Mouse (Mus musculus) kidney, embryonic 14.5 days (tissue): ENCODE measurements at regions not wholly inside any gene's neighbourhood (a gene's known extent, or its start where the extent isn't known, plus 50 kb on each side); places are given as distances from the start of the nearest gene placed in this dataset.
A peak's percentile ranks its signal among the peaks of the same experiment; 100 is the strongest.

ENCODE experiments used
- ATAC-seq: fragments of 200-750 bp; cut with Nextera tagmentation; 2 replicates; pipeline ENCODE4 v1.8.0; 2017; ENCODE audit warnings: moderate number of reproducible peaks, mild to moderate bottlenecking, moderate TSS enrichment, moderate library complexity; ENCODE audit not compliant: low FRiP score, low TSS enrichment
- H3K27ac ChIP-seq: fragments of 300-500 bp; sonication (generic); 2 replicates; pipeline ENCODE4 v1.5.1; 2014; ENCODE audit warnings: low read depth, mild to moderate bottlenecking, low read length, moderate library complexity, mixed read lengths
- H3K27me3 ChIP-seq: fragments of 300-500 bp; sonication (generic); 2 replicates; pipeline ENCODE4 v1.6.1; 2014; ENCODE audit warnings: mild to moderate bottlenecking, low read length; ENCODE audit not compliant: control insufficient read depth, insufficient read depth
- H3K36me3 ChIP-seq: fragments of 300-500 bp; sonication (generic); 2 replicates; pipeline ENCODE4 v1.6.1; 2014; ENCODE audit warnings: low read length, mixed read lengths; ENCODE audit not compliant: control insufficient read depth, insufficient read depth
- H3K4me1 ChIP-seq: fragments of 300-500 bp; sonication (generic); 2 replicates; pipeline ENCODE4 v1.6.1; 2014; ENCODE audit warnings: low read length, mixed read lengths; ENCODE audit not compliant: control insufficient read depth, insufficient read depth
- H3K4me2 ChIP-seq: fragments of 300-500 bp; sonication (generic); replicated peaks from 2 replicates; pipeline ENCODE4 v1.6.1; 2014; ENCODE audit warnings: low read depth, mild to moderate bottlenecking, low read length
- H3K4me3 ChIP-seq: fragments of 300-500 bp; sonication (generic); 2 replicates; pipeline ENCODE4 v1.5.1; 2014; ENCODE audit warnings: mild to moderate bottlenecking, low read length
- H3K9ac ChIP-seq: fragments of 300-500 bp; sonication (generic); 2 replicates; pipeline ENCODE4 v1.6.1; 2014; ENCODE audit warnings: low read depth, mild to moderate bottlenecking, low read length, moderate library complexity
- H3K9me3 ChIP-seq: fragments of 300-500 bp; sonication (generic); 2 replicates; pipeline ENCODE4 v1.6.1; 2016; ENCODE audit warnings: low read length; ENCODE audit not compliant: control insufficient read depth
- WGBS: fragments of 180-500 bp; shearing (Covaris S2); extraction: QIAGEN DNeasy Blood & Tissue Kit; methylation state at CpG from one replicate; pipeline ENCODE4 v1.1.7; 2014; 5-methylcytosine and 5-hydroxymethylcytosine counted together

GRCm38 (mm10) chr13:111860931-111861330 lies 52.1 kb upstream of the Map3k1 start:
- H3K36me3 ChIP-seq: no peaks in the 10 kb centered on the region
- 77% methylated on average over 3 of the region's 3 CpGs for WGBS
- H3K27me3 ChIP-seq: no peaks in the 10 kb centered on the region
- no peak overlapping the region for H3K9ac ChIP-seq
- no peak for ATAC-seq
- no peak overlapping the region for H3K4me3 ChIP-seq
- no peaks in the 10 kb centered on the region for H3K9me3 ChIP-seq
- no peak overlapping the region for H3K4me2 ChIP-seq
- H3K27ac ChIP-seq: no peak overlapping the region
- H3K4me1 ChIP-seq: no peaks in the 10 kb centered on the region

- Histone ChIP-seq H3K27ac (no peak overlapping the region), H3K9me3 (no peaks in the 10 kb centered on the region), H3K4me3 (no peak overlapping the region), H3K4me2 (no peak overlapping the region), H3K36me3 (no peaks in the 10 kb centered on the region), H3K27me3 (no peaks in the 10 kb centered on the region), H3K4me1 (no peaks in the 10 kb centered on the region), H3K9ac (no peak overlapping the region)
- WGBS: 43% methylated on average over 8 of the region's 8 CpGs
- ATAC-seq: no peak
These were observed 53.5 kb upstream of the Map3k1 start for GRCm38 (mm10) chr13:111862316-111862715.

DNA sequence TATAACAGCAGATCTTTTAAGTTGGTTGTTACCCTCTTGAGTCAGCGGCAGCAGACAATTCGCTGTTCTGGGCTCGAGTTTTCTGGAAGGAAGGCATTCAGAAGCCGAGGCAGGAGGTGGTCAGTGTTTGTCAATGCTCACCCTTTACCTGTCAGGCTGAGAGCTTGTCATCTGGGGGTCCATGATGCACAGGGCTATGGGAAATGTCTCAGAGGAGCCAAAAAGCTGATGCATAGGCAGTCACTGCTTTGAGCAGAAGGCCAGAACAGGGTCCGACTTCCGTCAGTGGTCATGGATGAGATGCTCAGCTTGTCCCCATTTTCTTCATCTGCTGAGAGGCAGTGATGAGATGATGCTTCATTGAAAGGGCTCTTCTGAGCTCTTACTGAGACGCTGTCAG lies 57.2 kb upstream of the Map3k1 start:
- Histone ChIP-seq H3K36me3 (no peaks in the 10 kb centered on the region), H3K9me3 (no peaks in the 10 kb centered on the region), H3K4me3 (no peak overlapping the region), H3K27ac (no peak overlapping the region), H3K4me1 (peaks cover 19% of the 10 kb centered on the region), H3K9ac (no peak overlapping the region), H3K4me2 (no peak overlapping the region), H3K27me3 (no peaks in the 10 kb centered on the region)
- 95% methylated on average over 7 of the region's 7 CpGs for WGBS
- no peak for ATAC-seq

DNA sequence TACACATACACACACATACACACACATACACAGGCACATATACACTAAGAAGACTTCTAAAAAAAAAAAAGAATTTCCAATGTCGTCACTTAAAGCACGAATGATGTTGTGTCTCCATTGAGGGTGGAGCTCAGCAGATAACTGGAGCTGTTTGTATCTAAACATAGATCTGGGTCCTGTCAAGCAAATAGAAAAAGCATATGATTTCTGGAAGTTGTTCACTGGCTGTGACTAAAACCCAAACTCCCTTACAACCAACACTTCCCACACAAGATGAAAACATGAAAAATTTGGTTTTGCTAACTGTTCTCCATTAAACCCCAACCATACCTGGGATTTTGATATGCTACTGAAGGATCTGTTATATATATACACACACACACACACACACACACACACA lies 58.5 kb upstream of the Map3k1 start:
- Histone ChIP-seq H3K4me3 (no peak overlapping the region), H3K9me3 (no peaks in the 10 kb centered on the region), H3K4me1 (peaks cover 19% of the 10 kb centered on the region), H3K4me2 (no peak overlapping the region), H3K27me3 (no peaks in the 10 kb centered on the region), H3K27ac (peak overlapping the region; percentile 90; the same call in 1 of the 2 replicates), H3K9ac (no peak overlapping the region), H3K36me3 (no peaks in the 10 kb centered on the region)
- 89% methylated on average over 2 of the region's 2 CpGs for WGBS
- no peak for ATAC-seq

GRCm38 (mm10) chr13:111867763-111868725 lies 59.3 kb upstream of the Map3k1 start:
- peak overlapping the region; percentile 22; the same call in 1 of the 2 replicates for H3K4me3 ChIP-seq
- peak overlapping the region; percentile 40; the same call in 1 of the 2 replicates for H3K9ac ChIP-seq
- H3K27ac ChIP-seq: peak overlapping the region; percentile 90
- peaks cover 19% of the 10 kb centered on the region for H3K4me1 ChIP-seq
- 11% methylated on average over 31 of the region's 31 CpGs for WGBS
- H3K4me2 ChIP-seq: peak overlapping the region; percentile 42
- ATAC-seq: peak; percentile 79
- H3K9me3 ChIP-seq: peaks cover 2% of the 10 kb centered on the region; the same call in 1 of the 2 replicates
- H3K27me3 ChIP-seq: no peaks in the 10 kb centered on the region
- no peaks in the 10 kb centered on the region for H3K36me3 ChIP-seq

DNA sequence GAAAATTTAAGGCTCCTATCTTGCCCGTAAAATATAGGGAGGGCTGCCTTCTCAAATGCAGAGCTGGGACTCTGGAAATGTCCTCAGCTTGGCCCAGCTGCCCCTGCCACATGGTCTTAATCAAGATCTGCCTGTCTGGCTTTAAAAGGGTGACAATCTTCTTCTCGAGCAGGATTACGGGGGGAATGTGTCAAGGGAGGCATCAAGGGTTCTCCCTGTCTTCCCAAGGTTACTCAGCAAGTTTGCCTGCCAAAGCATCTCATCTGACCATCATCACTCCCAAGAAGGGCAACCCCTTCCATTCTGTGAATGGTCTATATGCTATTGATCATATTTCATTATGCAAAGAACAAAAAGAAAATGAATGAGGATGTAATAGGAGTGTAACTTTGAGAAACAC lies 60.2 kb upstream of the Map3k1 start:
- H3K27me3 ChIP-seq: no peaks in the 10 kb centered on the region
- H3K4me2 ChIP-seq: no peak overlapping the region
- peaks cover 6% of the 10 kb centered on the region; the same call in 1 of the 2 replicates for H3K9me3 ChIP-seq
- H3K27ac ChIP-seq: no peak overlapping the region
- no peak overlapping the region for H3K4me3 ChIP-seq
- no peaks in the 10 kb centered on the region for H3K36me3 ChIP-seq
- WGBS: 26% methylated on average over 3 of the region's 3 CpGs
- no peak overlapping the region for H3K9ac ChIP-seq
- H3K4me1 ChIP-seq: peaks cover 19% of the 10 kb centered on the region
- ATAC-seq: no peak

DNA sequence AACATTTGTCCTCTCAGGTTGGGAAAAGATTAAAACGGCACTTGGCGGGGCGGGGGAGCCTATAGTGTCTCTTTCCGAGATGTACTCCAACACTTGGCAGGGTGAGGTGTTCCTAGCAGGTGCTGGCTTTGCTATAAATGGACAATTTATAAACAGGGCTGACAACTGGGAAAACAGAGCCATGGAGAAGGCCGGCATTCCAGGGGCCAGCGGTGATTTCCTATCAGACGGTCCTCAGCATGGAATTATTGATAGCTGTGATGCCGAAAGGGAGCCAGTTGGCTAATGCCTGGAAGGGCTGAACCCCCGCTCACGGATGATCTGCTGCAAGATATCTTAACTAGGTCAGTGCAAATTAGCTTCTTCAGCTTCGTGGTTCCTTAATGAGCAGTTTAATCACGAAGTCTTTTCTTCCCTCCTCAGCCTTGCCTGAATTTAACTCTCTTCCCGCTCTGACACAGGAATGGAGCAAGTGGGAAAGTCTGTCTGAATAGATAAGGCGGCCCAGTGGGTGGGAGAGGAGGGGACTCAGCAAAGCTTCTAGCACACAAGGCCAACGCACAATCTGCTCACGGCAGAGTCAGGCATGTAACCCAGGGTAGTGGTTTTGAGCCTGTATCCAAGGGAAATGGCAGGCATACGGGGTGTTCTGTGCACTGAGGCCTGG lies 61.1 kb upstream of the Map3k1 start:
- peaks cover 6% of the 10 kb centered on the region; the same call in 1 of the 2 replicates for H3K9me3 ChIP-seq
- peaks cover 19% of the 10 kb centered on the region for H3K4me1 ChIP-seq
- H3K27ac ChIP-seq: no peak overlapping the region
- H3K36me3 ChIP-seq: no peaks in the 10 kb centered on the region
- WGBS: 43% methylated on average over 17 of the region's 17 CpGs
- no peak overlapping the region for H3K4me3 ChIP-seq
- no peak overlapping the region for H3K4me2 ChIP-seq
- no peaks in the 10 kb centered on the region for H3K27me3 ChIP-seq
- no peak overlapping the region for H3K9ac ChIP-seq
- no peak for ATAC-seq

DNA sequence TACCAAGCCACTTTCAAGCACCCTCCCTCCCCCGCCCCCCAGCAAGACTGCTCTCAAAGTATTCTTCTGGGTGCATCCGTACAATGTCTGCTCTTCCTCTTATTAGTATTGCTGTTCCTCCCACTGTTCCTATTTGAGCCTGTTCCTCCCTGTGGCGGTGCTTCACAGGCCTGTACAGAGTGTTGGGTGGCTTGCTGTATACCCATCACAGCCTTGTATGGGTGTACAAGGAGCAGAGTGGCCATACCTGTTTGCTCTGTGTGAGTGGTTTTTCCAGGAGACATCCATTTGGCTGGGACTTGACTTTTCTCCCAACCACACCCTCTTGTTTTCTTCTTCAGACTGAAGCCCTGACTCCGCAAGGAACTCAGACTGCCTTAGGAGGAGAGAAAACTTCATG lies 61.7 kb upstream of the Map3k1 start:
- ATAC-seq: no peak
- Histone ChIP-seq H3K4me3 (no peak overlapping the region), H3K4me2 (no peak overlapping the region), H3K4me1 (peaks cover 19% of the 10 kb centered on the region), H3K9me3 (peaks cover 6% of the 10 kb centered on the region; the same call in 1 of the 2 replicates), H3K36me3 (no peaks in the 10 kb centered on the region), H3K27me3 (no peaks in the 10 kb centered on the region), H3K27ac (no peak overlapping the region), H3K9ac (no peak overlapping the region)
- 90% methylated on average over 4 of the region's 4 CpGs for WGBS
